Mouse (Mus musculus): ENCODE measurements around the gene Ccdc146.
A peak's percentile ranks its signal among the peaks of the same experiment; 100 is the strongest.
"Not testable (repeated sequence)": the region's sequence is repeated elsewhere in the genome, so short reads cannot be mapped to it uniquely, and the experiment has no call there.

Ccdc146 gene

GRCm38 (mm10) chr5:21329672-21330665, 94.5 kb downstream of the Ccdc146 start:
- no peak for DNase-seq

- DNase-seq = no peak
Measured at GRCm38 (mm10) chr5:21328560-21328959, 95.9 kb downstream of the Ccdc146 start.

- peak in 1 of 2 experiments; percentile 44 for DNase-seq
Measured at GRCm38 (mm10) chr5:21326494-21326893, 98.0 kb downstream of the Ccdc146 start.

GRCm38 (mm10) chr5:21320138-21320537, 104.3 kb downstream of the Ccdc146 start:
- DNase-seq = no peak

- DNase-seq = no peak
Measured at GRCm38 (mm10) chr5:21314696-21315095, 109.8 kb downstream of the Ccdc146 start.

GRCm38 (mm10) chr5:21307165-21307564, 117.3 kb downstream of the Ccdc146 start:
- DNase-seq = no peak

- DNase-seq = peak; percentile 32 to 58
Measured at GRCm38 (mm10) chr5:21301011-21301410, 123.5 kb downstream of the Ccdc146 start.

- DNase-seq = no peak
Measured at GRCm38 (mm10) chr5:21300058-21300457, 124.4 kb downstream of the Ccdc146 start.

GRCm38 (mm10) chr5:21299076-21299755, 125.3 kb downstream of the Ccdc146 start:
- DNase-seq = peak; percentile 7 to 14

- DNase-seq = no peak
Measured at GRCm38 (mm10) chr5:21295683-21296082, 128.8 kb downstream of the Ccdc146 start.

- DNase-seq = no peak
Measured at GRCm38 (mm10) chr5:21290594-21290993, 133.9 kb downstream of the Ccdc146 start.

- DNase-seq = no peak
Measured at GRCm38 (mm10) chr5:21288658-21289435, 135.6 kb downstream of the Ccdc146 start.

GRCm38 (mm10) chr5:21283356-21284062, 141.0 kb downstream of the Ccdc146 start:
- DNase-seq = no peak

GRCm38 (mm10) chr5:21277685-21278084, 146.8 kb downstream of the Ccdc146 start:
- DNase-seq = not testable (repeated sequence)

GRCm38 (mm10) chr5:21271386-21272354, 152.8 kb downstream of the Ccdc146 start:
- DNase-seq = no peak

GRCm38 (mm10) chr5:21270756-21271155, 153.7 kb downstream of the Ccdc146 start:
- no peak for DNase-seq

GRCm38 (mm10) chr5:21269446-21269845, 155.0 kb downstream of the Ccdc146 start:
- no peak for DNase-seq

- DNase-seq = no peak
Measured at GRCm38 (mm10) chr5:21267090-21267489, 157.4 kb downstream of the Ccdc146 start.

GRCm38 (mm10) chr5:21265049-21265448, 159.4 kb downstream of the Ccdc146 start:
- DNase-seq = peak; percentile 82 to 91

- no peak for DNase-seq
Measured at GRCm38 (mm10) chr5:21264352-21265021, 160.0 kb downstream of the Ccdc146 start.

Measured in cerebellum, postnatal 25 days (tissue).